Mouse (Mus musculus): ENCODE measurements around the gene Nrxn3.

DNA sequence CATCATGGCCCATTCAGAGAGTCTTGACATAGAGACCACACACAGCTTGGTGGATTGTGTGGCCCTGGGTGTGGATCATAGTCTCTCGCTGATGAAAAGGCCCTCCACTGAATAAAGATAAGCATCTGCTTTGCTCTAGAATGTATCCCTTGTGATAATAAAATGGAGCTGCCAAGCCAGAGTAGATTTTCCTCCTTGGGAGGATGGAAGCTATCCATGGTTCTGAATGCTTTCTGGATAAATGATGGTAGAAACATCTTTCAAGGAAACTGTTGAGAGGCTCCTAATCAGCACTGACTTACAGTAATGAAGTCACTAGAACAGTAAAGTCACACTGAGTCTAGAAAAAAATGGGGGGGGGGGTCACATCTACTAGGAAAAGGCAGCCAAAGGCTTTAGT, 989.1 kb downstream of the Nrxn3 start:
- TF ChIP-seq POLR2A (IDR thresholded peaks at IDR 0.05; ENCODE audit: control insufficient read depth, extremely low read depth, insufficient read depth, low read length, poor library complexity) (no peak), CTCF (IDR thresholded peaks at IDR 0.05; ENCODE audit: borderline replicate concordance, control insufficient read depth, extremely low read depth, insufficient read depth, low read length, poor library complexity) (no peak)

Data from thymus, adult 2 months (tissue).